Mouse (Mus musculus): ENCODE results near the gene Usp54.

- TF ChIP-seq ZNF384 (IDR thresholded peaks at IDR 0.05; ENCODE audit: low read depth, low read length), result no peak
- TF ChIP-seq POLR2A (IDR thresholded peaks at IDR 0.05; ENCODE audit: low read depth, low read length), result no peak
- TF ChIP-seq RCOR1 (conservative IDR thresholded peaks at IDR 0.05; ENCODE audit: low read depth, low read length), result no peak
- TF ChIP-seq MAFK (IDR thresholded peaks at IDR 0.05; ENCODE audit: insufficient replicate concordance, low read length), result no peak
- TF ChIP-seq CTCF (conservative IDR thresholded peaks at IDR 0.05 in 1 of 2, IDR thresholded peaks at IDR 0.05 in 1 of 2; ENCODE audit: low read depth in 2 of 2, low read length in 2 of 2), result no peak
- TF ChIP-seq MEF2A (IDR thresholded peaks at IDR 0.05; ENCODE audit: borderline replicate concordance, low read depth, low read length), result no peak
- no peak for TF ChIP-seq NELFE (IDR thresholded peaks at IDR 0.05; ENCODE audit: low read depth, low read length)
Measured at GRCm38 (mm10) chr14:20651000-20651399, 10.1 kb upstream of the Usp54 start.

Data from CH12.LX (cell line).